Mouse (Mus musculus) embryo, embryonic 9.5 days (tissue): Measurements from ENCODE around the gene C1qtnf1.
"Not testable (repeated sequence)": the region's sequence is repeated elsewhere in the genome, so short reads cannot be mapped to it uniquely, and the experiment has no call there.

ENCODE experiments used
- DNase-seq: peaks from one replicate; pipeline ENCODE4 v3.0.0-alpha.2; 2017; ENCODE audit errors: extremely low spot score

C1qtnf1 gene

GRCm38 (mm10) chr11:118427986-118428385 lies at the start of gene C1qtnf1:
Gene C1qtnf1, plus strand, starts transcription at chr11:118428203.
- DNase-seq: no peak

- DNase-seq: no peak
Observed at GRCm38 (mm10) chr11:118378656-118379055, 49.3 kb upstream of the C1qtnf1 start.

GRCm38 (mm10) chr11:118379251-118380009 lies 48.6 kb upstream of the C1qtnf1 start:
- DNase-seq: peak; percentile 82

GRCm38 (mm10) chr11:118387816-118388215 lies 40.2 kb upstream of the C1qtnf1 start:
- DNase-seq: not testable (repeated sequence)

- DNase-seq: no peak
Observed at GRCm38 (mm10) chr11:118393991-118394390, 34.0 kb upstream of the C1qtnf1 start.

GRCm38 (mm10) chr11:118394538-118394937 lies 33.5 kb upstream of the C1qtnf1 start:
- no peak for DNase-seq

GRCm38 (mm10) chr11:118397806-118398530 lies 30.0 kb upstream of the C1qtnf1 start:
- no peak for DNase-seq

GRCm38 (mm10) chr11:118399891-118400565 lies 28.0 kb upstream of the C1qtnf1 start:
- no peak for DNase-seq

GRCm38 (mm10) chr11:118400566-118400936 lies 27.5 kb upstream of the C1qtnf1 start:
- no peak for DNase-seq

GRCm38 (mm10) chr11:118401195-118401594 lies 26.8 kb upstream of the C1qtnf1 start:
- no peak for DNase-seq

GRCm38 (mm10) chr11:118401760-118402280 lies 26.2 kb upstream of the C1qtnf1 start, which contains the start of gene Lgals3bp:
Gene Lgals3bp, minus strand, starts transcription at chr11:118402092.
- DNase-seq: no peak

- no peak for DNase-seq
Observed at GRCm38 (mm10) chr11:118403183-118403582, 24.8 kb upstream of the C1qtnf1 start.

GRCm38 (mm10) chr11:118403951-118404899 lies 23.8 kb upstream of the C1qtnf1 start:
- no peak for DNase-seq

GRCm38 (mm10) chr11:118405311-118405710 lies 22.7 kb upstream of the C1qtnf1 start:
- DNase-seq: no peak

- DNase-seq: no peak
Observed at GRCm38 (mm10) chr11:118406521-118406920, 21.5 kb upstream of the C1qtnf1 start.

- DNase-seq: no peak
Observed at GRCm38 (mm10) chr11:118407318-118407910, 20.6 kb upstream of the C1qtnf1 start.

GRCm38 (mm10) chr11:118408051-118408740 lies 19.8 kb upstream of the C1qtnf1 start:
- no peak for DNase-seq

- DNase-seq: no peak
Observed at GRCm38 (mm10) chr11:118409106-118410072, 18.6 kb upstream of the C1qtnf1 start.

GRCm38 (mm10) chr11:118410073-118410444 lies 17.9 kb upstream of the C1qtnf1 start:
- DNase-seq: no peak
